Mouse (Mus musculus): ENCODE measurements around the gene Cdh20. TPM values are rescaled to one million over a fixed set of nuclear protein-coding genes. Genes with fewer than 3 reads are reported as not detected.
"Not testable (repeated sequence)": the region's sequence is repeated elsewhere in the genome, so short reads cannot be mapped to it uniquely, and the experiment has no call there.

Gene Cdh20
- polyA plus RNA-seq, 1 experiment, result 0.19 TPM

DNA sequence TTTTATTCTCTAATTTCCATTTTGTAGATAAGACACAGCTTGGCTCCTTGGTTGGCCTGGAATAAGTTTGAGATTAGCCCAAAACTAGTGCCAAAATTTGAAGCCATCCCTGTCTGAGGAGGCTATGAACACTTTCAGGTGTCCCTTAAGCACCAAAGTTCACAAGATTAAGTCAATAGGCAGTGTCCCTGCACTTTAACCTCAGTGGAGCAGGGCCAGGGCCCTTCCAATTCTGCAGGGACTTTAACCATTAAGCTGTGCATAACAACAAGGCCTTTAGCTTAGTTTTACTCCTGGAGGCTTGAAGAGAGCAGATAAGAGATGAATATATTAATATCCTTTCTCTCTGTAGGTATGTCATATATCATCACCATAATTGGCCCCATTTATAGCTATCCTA is 170.8 kb downstream of the Cdh20 start:
- H3K27ac ChIP-seq (ENCODE audit: control insufficient read depth, insufficient read depth, low read length), result no peak overlapping the region
- H3K4me3 ChIP-seq (ENCODE audit: control insufficient read depth, insufficient read depth, low read length), result no peak overlapping the region
- H3K36me3 ChIP-seq (ENCODE audit: control insufficient read depth, insufficient read depth, low read length), result no peaks in the 10 kb centered on the region
- TF ChIP-seq POLR2A (IDR thresholded peaks at IDR 0.05; ENCODE audit: control insufficient read depth, extremely low read depth, insufficient read depth, low read length, poor library complexity) (no peak), CTCF (IDR thresholded peaks at IDR 0.05; ENCODE audit: borderline replicate concordance, control insufficient read depth, extremely low read depth, insufficient read depth, low read length, poor library complexity) (no peak)
- H3K27me3 ChIP-seq (ENCODE audit: control insufficient read depth, insufficient read depth, low read length), result no peaks in the 10 kb centered on the region
- DNase-seq, result no peak
- no peaks in the 10 kb centered on the region for H3K4me1 ChIP-seq (replicated peaks; ENCODE audit: control insufficient read depth, insufficient read depth, low read length)

DNA sequence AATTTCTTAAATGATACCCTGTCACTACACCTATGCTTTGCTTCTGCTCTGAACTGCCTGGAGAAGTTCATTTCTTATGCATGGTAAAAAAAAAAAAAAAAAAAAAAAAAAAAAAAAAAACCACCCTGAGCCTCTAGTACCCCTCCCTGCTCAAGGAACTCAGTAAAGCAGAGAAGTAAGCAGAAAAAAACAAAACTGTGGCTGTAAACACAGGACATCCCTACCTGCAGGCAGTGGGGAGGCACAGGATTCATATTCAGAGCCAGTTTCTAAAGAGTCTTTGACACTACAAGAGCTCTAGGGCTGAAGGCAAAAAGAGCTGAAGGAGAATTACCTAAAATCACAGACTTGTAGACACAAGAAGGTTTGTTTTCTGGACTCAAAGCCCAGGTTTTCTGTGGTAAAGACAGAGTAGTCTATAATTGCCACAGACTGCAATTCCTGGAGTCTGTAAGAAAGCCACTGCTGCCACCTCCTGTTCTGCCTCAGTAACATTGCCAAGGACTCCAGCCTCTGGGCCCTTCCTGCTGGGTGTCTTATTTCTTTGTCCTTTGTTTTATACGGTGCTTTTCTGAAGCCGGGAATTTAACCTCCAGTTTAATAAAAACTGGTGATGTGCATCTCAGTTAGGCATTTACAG is 176.3 kb downstream of the Cdh20 start:
- DNase-seq, result no peak

DNA sequence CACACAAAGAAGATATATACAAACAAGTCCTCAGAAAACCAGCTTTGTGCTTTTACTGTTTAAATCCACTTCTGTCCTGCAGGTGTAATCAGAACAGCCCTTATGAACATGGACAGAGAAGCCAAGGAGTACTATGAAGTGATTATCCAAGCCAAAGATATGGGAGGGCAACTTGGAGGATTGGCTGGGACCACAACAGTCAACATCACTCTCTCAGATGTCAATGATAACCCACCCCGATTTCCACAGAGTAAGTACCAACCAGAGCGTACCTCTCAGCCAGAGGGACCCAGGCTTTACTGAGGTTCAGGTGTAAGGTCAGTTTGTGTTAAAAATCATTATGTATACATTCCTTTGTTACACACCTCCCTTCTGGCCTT is 176.8 kb downstream of the Cdh20 start:
- 84% methylated on average over 2 of the region's 2 CpGs for WGBS

More for the DNA sequence above, 176.3 kb downstream of the Cdh20 start:
- Histone ChIP-seq H3K4me3 (ENCODE audit: control insufficient read depth, insufficient read depth, low read length) (no peak overlapping the region), H3K27me3 (ENCODE audit: control insufficient read depth, insufficient read depth, low read length) (no peaks in the 10 kb centered on the region), H3K27ac (ENCODE audit: control insufficient read depth, insufficient read depth, low read length) (no peak overlapping the region), H3K36me3 (ENCODE audit: control insufficient read depth, insufficient read depth, low read length) (no peaks in the 10 kb centered on the region), H3K4me1 (replicated peaks; ENCODE audit: control insufficient read depth, insufficient read depth, low read length) (no peaks in the 10 kb centered on the region)
- TF ChIP-seq POLR2A (IDR thresholded peaks at IDR 0.05; ENCODE audit: control insufficient read depth, extremely low read depth, insufficient read depth, low read length, poor library complexity) (no peak), CTCF (IDR thresholded peaks at IDR 0.05; ENCODE audit: borderline replicate concordance, control insufficient read depth, extremely low read depth, insufficient read depth, low read length, poor library complexity) (no peak)
- WGBS, result 45% methylated on average over 2 of the region's 2 CpGs

DNA sequence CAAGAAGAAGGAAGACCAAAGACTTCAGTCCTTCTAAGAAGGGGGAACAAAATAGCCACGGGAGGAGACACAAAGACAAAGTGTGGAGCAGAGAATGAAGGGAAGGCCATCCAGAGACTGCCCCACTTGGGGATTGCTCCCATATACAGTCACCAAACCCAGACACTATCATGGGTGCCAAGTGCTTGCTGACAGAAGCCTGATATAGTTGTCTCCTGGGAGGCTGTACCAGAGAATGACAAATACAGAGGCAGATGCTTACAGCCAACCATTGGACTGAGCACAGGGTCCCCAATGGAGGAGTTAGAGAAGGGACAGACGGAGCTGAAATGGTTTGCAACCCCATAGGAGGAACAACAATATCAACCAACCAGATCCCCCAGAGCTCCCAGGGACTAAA is 181.3 kb downstream of the Cdh20 start:
- not testable (repeated sequence) for H3K36me3 ChIP-seq (ENCODE audit: control insufficient read depth, insufficient read depth, low read length); H3K27ac ChIP-seq (ENCODE audit: control insufficient read depth, insufficient read depth, low read length); H3K4me3 ChIP-seq (ENCODE audit: control insufficient read depth, insufficient read depth, low read length); DNase-seq; H3K4me1 ChIP-seq (replicated peaks; ENCODE audit: control insufficient read depth, insufficient read depth, low read length); H3K27me3 ChIP-seq (ENCODE audit: control insufficient read depth, insufficient read depth, low read length)
- WGBS, result 79% methylated on average over 2 of the region's 2 CpGs

More for the DNA sequence above, 176.8 kb downstream of the Cdh20 start:
- Histone ChIP-seq H3K36me3 (ENCODE audit: control insufficient read depth, insufficient read depth, low read length) (no peaks in the 10 kb centered on the region), H3K27me3 (ENCODE audit: control insufficient read depth, insufficient read depth, low read length) (no peaks in the 10 kb centered on the region), H3K4me1 (replicated peaks; ENCODE audit: control insufficient read depth, insufficient read depth, low read length) (no peaks in the 10 kb centered on the region), H3K27ac (ENCODE audit: control insufficient read depth, insufficient read depth, low read length) (no peak overlapping the region), H3K4me3 (ENCODE audit: control insufficient read depth, insufficient read depth, low read length) (no peak overlapping the region)
- no peak for TF ChIP-seq POLR2A (IDR thresholded peaks at IDR 0.05; ENCODE audit: control insufficient read depth, extremely low read depth, insufficient read depth, low read length, poor library complexity)
- no peak for DNase-seq

DNA sequence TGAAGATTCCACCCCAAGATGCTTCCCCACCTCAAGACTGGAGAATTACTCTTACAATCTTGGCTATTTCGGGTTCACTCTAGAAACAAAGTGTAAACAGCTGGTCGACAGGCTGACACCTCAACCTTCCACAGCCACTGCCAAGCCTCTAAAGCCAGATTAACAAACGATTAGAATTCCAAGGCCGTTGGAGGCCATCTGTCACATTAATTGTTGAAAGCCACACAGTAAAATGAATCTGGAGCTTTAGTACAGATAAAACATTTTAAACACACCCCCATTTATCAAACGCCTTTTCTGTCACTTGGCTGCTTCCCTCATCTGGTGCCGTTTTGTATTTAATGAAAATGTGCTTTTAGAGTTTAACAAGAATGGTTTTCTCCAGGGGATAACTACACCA is 188.7 kb downstream of the Cdh20 start:
- no peak for DNase-seq
- 76% methylated on average over 6 of the region's 6 CpGs for WGBS
- Histone ChIP-seq H3K4me1 (replicated peaks; ENCODE audit: control insufficient read depth, insufficient read depth, low read length) (no peaks in the 10 kb centered on the region), H3K36me3 (ENCODE audit: control insufficient read depth, insufficient read depth, low read length) (no peaks in the 10 kb centered on the region), H3K27me3 (ENCODE audit: control insufficient read depth, insufficient read depth, low read length) (no peaks in the 10 kb centered on the region), H3K27ac (ENCODE audit: control insufficient read depth, insufficient read depth, low read length) (no peak overlapping the region), H3K4me3 (ENCODE audit: control insufficient read depth, insufficient read depth, low read length) (no peak overlapping the region)
- TF ChIP-seq CTCF (IDR thresholded peaks at IDR 0.05; ENCODE audit: borderline replicate concordance, control insufficient read depth, extremely low read depth, insufficient read depth, low read length, poor library complexity) (no peak), POLR2A (IDR thresholded peaks at IDR 0.05; ENCODE audit: control insufficient read depth, extremely low read depth, insufficient read depth, low read length, poor library complexity) (no peak)

DNA sequence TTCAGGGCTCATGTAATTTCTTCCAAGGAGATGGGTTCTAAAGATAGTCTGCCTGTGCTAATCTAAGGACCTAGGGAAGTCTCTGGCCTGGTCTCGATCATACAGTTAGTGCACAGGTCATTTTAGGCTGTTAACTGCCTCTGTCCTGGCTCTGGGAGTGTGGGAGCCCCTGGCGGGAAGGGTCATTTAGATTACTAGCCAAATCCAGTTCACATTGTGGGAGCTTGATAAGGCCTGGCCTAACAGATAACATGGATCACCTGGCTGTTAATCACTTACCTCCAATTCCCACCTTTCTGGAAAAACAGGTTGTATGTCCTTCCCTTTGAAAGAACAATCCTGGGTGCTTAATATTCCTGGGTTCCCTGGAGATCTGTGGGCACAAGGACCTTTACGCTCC is 193.3 kb downstream of the Cdh20 start:
- no peak for TF ChIP-seq POLR2A (IDR thresholded peaks at IDR 0.05; ENCODE audit: control insufficient read depth, extremely low read depth, insufficient read depth, low read length, poor library complexity)
- no peak for TF ChIP-seq CTCF (IDR thresholded peaks at IDR 0.05; ENCODE audit: borderline replicate concordance, control insufficient read depth, extremely low read depth, insufficient read depth, low read length, poor library complexity)
- 87% methylated on average over 3 of the region's 3 CpGs for WGBS
- no peaks in the 10 kb centered on the region for H3K27me3 ChIP-seq (ENCODE audit: control insufficient read depth, insufficient read depth, low read length)
- no peaks in the 10 kb centered on the region for H3K4me1 ChIP-seq (replicated peaks; ENCODE audit: control insufficient read depth, insufficient read depth, low read length)
- H3K4me3 ChIP-seq (ENCODE audit: control insufficient read depth, insufficient read depth, low read length), result no peak overlapping the region
- no peak for DNase-seq
- H3K36me3 ChIP-seq (ENCODE audit: control insufficient read depth, insufficient read depth, low read length), result no peaks in the 10 kb centered on the region
- H3K27ac ChIP-seq (ENCODE audit: control insufficient read depth, insufficient read depth, low read length), result no peak overlapping the region

DNA sequence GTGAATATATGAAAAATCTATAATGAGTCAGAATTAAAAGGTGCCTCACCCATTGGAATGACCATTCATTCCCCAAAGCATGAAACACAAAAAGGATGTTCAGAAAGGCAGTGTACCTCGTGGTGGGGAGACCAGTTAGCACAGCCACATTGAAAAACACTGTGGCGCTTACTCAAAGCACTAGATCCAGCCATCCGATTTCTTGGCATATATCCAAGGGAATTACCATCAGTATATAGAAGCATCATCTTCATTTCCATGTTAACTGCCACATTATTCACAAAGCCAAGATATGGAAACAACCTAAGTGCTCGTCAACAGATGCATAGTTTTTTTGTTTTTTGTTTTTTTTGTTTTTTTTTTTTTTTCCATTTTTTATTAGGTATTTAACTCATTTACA is 193.9 kb downstream of the Cdh20 start:
- WGBS, result 89% methylated on average over 4 of the region's 4 CpGs
- Histone ChIP-seq H3K27ac (ENCODE audit: control insufficient read depth, insufficient read depth, low read length) (no peak overlapping the region), H3K36me3 (ENCODE audit: control insufficient read depth, insufficient read depth, low read length) (no peaks in the 10 kb centered on the region), H3K27me3 (ENCODE audit: control insufficient read depth, insufficient read depth, low read length) (no peaks in the 10 kb centered on the region), H3K4me1 (replicated peaks; ENCODE audit: control insufficient read depth, insufficient read depth, low read length) (no peaks in the 10 kb centered on the region), H3K4me3 (ENCODE audit: control insufficient read depth, insufficient read depth, low read length) (no peak overlapping the region)
- TF ChIP-seq POLR2A (IDR thresholded peaks at IDR 0.05; ENCODE audit: control insufficient read depth, extremely low read depth, insufficient read depth, low read length, poor library complexity), result no peak
- no peak for TF ChIP-seq CTCF (IDR thresholded peaks at IDR 0.05; ENCODE audit: borderline replicate concordance, control insufficient read depth, extremely low read depth, insufficient read depth, low read length, poor library complexity)
- DNase-seq, result no peak
